Mouse (Mus musculus) thymus, postnatal 25 days (tissue): Measurements from ENCODE around the gene Slc35a2.
"Not testable (repeated sequence)": the region's sequence is repeated elsewhere in the genome, so short reads cannot be mapped to it uniquely, and the experiment has no call there.

ENCODE experiments used
- DNase-seq: peaks from one replicate; pipeline ENCODE4 v3.0.0; 2022

Slc35a2 gene

DNA sequence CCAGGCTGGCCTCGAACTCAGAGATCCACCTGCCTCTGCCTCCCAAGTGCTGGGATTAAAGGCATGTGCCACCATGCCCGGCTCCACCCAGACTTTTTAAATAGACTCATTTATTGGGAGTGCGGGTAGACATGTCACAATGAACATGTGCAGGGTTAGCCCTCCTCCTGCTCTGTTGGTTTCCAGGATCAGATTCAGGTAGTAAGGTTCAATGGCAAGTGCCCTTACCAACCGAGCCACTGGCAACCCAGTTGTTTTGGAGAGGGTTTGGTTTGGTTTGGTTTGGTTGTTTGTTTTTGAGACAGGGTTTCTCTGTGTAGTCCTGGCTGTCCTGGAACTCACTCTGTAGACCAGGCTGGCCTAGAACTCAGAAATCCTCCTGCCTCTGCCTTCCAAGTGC, 25.4 kb downstream of the Slc35a2 start, which contains the start of gene Gm10490:
Gene Gm10490 (plus strand): TSS at position 301 of the 400 bp plus-strand sequence.
- not testable (repeated sequence) for DNase-seq

DNA sequence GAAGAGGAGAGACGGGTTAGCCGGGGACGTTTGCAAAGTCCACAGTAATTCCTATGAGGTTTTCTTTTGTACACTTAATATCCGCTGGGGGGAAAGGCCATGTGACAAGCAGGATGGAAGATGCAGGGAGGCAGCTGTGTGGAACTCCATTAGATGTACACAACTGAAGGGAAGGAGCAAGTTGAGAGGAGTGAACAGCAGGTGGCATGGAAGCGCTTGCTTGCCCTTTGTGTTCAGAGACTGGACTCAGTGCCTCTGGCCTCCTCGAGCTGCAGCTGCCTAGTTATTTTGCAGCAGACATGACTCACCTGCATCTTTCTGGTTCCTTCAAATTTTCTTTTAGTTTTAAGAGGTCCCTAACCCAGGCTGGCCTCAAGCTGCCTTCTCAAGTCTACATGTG, 26.6 kb downstream of the Slc35a2 start:
- no peak for DNase-seq

DNA sequence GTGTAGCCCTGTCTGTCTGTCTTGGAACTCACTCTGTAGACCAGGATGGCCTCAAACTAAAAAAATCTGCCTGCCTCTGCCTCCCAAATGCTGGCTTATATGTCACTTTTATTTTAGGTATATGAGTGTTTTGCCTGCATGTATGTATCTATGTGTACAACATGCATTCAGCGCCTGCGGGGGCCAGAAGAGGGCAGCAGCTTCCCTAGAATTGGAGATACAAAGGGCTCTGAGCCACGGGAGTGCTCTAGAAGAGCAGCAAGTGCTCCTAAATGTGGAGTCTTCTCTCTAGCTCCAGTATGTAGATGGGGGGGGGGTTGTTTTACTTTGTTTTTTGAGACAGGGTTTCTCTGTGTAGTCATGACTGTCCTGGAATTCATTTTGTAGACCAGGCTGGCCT, 31.8 kb downstream of the Slc35a2 start:
- DNase-seq: peak; percentile 39

DNA sequence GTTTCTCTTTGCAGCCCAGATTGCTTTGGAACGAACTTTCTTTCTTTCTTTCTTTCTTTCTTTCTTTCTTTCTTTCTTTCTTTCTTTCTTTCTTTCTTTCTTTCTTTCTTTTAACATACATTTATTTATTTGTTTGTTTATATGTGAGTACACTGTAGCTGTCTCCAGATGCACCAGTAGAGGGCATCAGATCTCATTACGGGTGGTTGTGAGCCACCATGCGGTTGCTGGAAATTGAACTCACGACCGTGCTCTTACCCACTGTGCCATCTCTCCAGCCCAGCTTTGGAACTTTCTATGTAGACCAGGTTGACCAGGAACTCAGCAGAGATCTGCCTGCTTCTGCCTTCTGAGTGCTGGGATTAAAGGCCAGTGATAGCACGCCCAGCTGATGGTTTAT, 34.1 kb downstream of the Slc35a2 start:
- not testable (repeated sequence) for DNase-seq

DNA sequence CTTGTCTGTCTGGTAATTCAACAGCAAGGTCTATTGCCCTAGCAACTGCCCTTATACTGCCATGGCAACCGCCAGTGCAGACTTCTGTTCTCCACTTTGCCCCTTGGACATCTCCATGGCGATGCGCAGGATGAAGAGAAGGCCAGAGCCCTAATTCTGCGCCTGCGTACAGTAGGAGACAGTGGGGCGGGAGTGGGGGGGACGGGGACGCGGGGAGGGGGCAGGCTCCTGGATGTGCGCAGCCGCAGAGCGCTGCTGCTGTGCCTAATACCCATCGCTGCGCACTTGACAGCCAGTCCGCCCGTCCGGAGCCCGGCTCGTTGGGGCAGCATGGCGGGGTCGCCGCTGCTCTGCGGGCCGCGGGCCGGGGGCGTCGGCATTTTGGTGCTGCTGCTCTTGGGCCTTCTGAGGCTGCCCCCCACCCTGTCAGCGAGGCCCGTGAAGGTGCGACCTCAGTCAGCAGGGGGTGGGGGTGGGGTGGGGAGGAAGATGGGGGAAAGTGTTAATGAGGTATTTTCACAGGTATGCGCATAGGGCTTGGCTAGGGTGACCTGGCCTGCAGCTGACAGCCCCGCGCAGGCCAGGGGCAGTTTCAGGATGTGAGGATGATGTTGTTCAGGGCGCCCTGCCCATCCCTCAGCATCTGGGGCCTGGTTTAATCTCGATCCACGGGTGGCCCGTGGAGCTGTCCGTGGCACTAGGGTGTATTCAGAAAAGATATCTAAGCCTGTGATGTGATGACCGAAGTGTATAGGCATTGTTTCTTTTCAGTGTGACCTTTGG, 36.0 kb downstream of the Slc35a2 start, which contains the start of gene Pcsk1n:
Gene Pcsk1n (plus strand): TSS at position 222 of the 783 bp plus-strand sequence.
- DNase-seq: no peak

DNA sequence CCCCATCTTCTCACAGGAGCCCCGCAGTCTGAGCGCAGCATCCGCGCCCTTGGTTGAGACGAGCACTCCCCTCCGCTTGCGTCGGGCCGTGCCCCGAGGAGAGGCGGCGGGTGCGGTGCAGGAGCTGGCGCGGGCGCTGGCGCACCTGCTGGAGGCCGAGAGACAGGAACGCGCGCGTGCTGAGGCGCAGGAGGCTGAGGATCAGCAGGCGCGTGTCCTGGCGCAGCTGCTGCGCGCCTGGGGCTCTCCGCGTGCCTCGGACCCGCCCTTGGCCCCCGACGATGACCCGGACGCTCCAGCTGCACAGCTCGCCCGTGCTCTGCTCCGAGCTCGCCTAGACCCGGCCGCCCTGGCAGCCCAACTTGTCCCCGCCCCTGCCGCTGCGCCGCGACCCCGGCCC, 38.2 kb downstream of the Slc35a2 start:
- DNase-seq: no peak

DNA sequence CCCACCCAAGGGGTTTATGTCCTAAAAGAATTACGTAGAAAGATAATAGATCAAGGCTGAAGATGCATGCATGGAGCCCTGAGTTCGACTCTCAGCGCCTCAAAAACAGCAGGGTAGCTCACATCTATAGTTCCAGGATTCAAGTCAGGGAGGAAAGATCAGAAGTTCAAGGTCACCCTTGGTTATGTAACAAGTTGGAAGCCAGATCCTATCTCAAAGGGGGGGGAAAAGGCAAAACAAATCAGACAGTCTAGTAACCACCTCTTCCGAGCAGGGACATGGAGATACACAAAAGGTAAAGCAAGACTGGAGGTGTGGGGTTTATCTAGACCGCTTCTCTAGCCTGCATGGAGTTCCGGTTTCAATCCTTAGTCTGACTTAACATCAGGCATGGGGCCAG, 42.4 kb downstream of the Slc35a2 start:
- DNase-seq: no peak

DNA sequence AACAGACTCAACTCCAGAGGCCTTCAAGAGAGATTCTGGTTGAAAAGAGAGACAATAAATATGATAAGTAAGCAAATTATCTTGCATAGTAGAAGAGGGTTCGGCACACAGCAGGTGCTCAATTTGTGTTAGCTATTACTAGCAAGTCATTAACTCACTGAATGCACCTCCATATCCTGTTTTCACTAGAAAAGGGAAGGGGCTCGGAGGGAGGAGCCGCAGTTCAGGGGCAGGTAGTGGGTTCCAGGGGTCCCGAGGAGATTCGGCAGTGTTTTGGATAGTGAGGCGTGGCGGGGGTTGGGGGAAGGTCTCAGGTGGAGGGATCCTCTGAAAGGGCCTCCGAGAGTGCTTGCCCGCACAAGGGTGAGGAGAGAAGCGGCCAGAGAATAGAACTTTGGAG, 43.3 kb downstream of the Slc35a2 start:
- no peak for DNase-seq

DNA sequence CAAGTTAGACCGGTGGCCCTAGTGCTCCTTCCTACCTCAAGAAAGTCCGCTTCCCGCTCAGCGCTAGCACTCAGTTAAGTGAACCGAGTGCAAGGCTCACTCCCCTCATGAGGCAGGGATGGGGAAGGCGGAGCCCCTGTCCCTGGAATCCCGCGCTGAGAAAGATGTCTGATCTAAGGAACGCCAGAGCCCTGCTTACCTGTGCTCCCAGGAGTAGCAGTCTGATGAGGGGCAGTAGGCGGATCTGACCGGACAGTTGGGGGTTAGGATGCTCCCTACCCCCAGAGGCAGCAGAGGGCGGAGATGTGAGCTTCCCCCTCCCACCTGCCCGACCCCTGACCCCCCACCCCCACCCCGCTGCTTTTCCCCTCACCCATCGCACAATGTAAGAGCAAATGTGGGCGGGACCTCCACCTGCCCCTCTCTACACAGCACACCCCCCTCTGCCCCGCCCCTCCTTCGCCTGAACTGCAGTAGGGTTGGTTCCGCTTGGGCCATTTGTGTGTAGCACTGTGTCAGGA, 44.5 kb downstream of the Slc35a2 start, which contains the start of gene Eras:
Gene Eras (minus strand): TSS at position 338 of the 521 bp plus-strand sequence.
- no peak for DNase-seq

DNA sequence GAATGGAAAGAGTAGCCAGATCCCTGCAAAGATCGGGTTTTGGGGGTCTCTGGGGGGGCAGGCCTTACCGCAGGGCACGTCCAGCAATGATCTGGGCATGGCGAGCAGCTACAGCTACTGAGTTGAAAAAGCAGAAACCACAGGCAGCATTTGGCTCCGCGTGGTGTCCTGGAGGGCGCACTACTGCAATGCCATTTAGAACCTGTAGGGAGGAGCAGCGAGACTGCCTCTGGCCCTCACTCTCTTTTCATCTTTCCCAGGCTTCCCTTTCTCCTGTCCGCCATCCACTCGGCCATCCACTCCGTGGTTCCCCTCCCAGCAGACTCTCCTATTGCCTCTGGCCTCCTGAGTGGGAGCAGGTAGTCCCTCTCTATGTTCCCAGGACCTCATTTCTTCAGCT, 53.0 kb downstream of the Slc35a2 start:
- DNase-seq: no peak

DNA sequence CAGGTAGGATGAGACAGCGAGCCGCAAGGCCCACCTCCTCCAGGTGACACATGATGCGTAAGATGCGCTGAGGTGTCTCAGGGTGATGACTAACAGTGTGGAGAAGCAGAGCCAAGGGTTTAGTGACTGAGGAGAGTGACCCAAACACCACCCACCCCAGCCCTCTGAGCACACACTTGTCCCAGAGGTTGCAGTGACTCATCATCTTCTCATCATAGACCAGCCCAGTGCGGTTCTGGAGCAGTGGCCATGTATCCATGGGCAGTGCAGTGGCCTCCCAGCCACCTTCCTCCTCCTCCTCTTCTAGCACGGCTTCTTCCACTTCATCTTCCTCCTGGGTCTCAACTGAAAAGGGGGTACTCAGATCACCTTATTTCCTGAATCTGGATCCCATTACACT, 53.8 kb downstream of the Slc35a2 start:
- no peak for DNase-seq
